Mouse (Mus musculus) lung, adult 18-20 months (tissue): ENCODE data around the gene Atp6v1c2.

Source experiments
- DNase-seq, 2 experiments: peaks; one replicate each; pipeline ENCODE4 v3.0.0; 2022; ENCODE audit warnings: mixed read lengths in 2 of 2

Atp6v1c2 gene

DNA sequence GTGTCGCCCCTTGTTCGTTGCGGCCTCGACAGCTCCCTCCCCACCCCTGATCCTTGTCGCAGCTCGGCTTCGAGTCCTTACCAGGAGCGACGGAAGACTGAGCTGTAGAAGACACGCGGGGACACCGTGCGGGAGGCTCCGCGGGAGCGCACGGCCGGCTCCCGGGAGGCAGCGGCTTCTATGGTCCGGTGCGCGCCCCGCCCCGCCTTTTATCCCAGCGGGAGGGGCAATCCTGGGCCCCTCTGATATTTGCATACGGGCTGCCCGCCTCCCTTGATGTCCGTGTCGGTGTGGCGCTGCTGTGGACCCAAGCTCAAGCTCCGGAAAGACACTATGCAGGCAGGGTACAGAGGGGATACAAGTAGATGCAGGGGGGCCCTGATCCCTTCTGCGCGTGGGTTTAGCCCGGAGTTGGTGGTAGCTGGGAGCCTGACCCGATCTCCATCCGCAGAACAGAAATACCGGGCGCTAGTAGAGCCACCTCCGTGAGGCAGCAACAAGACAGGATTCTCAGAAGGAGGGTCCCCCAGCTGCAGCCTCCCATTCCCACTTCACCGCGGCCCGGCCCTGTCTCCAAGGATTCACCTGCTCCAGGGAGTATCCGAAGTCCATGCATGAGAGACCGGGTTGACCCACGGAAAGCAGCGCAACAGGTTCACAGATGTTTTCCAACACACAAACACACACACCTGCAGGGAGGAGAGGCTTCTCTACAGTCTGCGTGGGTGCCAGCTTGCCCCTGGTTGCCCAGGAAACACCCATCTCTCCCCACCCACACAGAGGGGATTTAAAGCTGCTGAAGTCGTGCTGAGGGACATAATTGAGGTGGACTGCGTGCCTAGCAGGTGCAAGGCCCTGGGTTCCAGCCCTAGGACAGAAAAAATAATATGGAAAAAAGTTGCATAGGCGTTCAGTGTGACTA lies 4.3 kb downstream of the Atp6v1c2 start:
- peak; percentile 75 to 82 for DNase-seq

DNA sequence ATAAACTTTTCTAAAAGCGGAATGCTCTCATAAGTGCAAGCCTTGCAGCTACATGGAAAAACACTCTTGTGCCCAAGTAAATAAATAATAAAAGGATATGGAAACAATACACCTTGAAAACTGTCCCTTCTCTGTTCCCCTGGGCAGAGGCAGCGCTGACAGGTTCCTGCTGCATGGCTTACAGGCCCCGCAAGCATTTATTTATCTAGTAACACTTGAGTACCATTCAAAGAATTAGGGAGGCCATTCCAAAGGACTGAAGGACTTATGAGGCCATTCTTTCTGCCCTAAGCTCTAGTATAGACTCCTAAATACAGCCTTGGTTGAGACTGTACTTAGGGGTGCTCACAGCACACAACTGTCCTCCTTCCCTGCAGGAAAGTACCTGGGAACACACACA lies 10.7 kb downstream of the Atp6v1c2 start:
- peak; percentile 18 to 57 for DNase-seq

DNA sequence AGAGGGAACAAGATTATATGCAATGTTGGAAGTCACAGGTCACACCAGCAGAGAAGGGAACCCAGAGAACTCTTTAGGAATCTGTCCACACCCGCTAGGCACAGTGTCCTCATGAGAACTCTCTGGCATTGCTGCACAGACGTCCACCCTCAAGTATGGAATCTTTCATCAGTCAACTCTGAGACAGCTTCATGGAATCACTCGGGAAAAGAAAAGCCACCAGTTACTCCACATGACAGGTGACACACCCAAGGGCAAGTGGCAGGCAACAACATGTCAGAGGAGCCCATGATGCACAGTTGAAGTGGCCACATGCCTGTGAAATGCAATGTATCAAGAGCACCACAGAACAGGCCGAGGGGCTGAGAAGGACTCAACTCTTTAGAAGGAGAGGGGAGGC lies 11.2 kb downstream of the Atp6v1c2 start:
- peak in 1 of 2 experiments; percentile 59 for DNase-seq

DNA sequence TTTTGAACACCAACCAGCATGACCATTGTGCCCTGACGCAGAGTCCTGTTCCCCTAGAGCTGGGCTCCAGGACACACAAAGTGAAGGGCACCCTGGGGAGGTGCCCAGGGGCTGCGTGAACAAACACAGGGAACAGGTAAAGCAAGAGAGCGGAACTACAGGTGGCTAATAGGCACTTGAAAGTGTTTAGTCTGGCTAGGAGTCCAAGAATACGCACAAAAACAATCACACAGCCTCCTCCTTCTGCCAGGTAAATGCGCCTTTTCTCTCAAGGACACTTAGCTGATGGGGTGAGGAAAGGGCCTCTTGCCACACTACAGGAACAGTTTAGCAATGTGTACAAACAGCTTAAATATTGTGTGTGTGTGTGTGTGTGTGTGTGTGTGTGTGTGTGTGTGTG lies 13.1 kb downstream of the Atp6v1c2 start:
- DNase-seq, result peak; percentile 84 to 91

DNA sequence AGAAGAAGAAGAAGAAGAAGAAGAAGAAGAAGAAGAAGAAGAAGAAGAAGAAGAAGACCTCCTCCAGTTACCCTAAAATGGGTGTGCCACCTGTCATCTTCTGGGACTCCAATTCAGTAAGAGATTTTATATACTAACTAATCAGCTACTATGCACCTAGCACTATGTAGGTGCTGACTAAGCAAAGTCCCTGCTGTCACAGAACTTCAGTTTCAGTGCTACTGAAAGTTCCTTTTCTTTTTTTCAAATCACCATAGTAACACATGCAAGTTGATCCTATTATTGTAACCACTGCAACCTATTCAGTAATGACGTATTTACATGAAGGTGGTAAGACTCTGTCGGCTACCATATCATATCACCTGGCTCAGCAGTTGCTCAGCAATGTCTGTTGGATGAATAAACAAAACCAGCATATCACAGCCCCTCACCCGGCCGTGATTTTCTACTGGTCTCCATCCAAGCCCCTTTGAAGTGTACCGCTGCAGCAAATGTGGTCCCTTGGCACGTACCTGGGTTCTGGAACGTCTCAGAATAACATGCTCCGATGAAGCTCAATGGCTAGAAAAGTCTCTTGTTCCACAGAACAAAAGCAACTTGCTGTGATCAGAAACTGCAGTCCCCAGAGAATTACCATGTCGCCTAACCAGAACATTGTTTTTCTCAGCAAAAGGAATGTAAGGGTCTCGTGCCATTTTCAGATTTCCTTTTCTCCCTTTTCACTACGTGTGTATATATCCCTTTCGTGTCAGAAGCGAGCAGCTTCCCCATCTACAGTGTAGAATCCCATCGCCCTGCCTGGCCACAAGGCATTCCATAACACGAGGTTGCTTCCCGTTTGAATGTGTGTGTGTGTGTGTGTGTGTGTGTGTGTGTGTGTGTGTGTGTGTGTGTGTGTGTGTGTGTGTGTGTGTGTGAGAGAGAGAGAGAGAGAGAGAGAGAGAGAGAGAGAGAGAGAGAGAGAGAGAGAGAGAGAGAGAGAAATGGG lies 18.0 kb downstream of the Atp6v1c2 start:
- DNase-seq, result no peak

DNA sequence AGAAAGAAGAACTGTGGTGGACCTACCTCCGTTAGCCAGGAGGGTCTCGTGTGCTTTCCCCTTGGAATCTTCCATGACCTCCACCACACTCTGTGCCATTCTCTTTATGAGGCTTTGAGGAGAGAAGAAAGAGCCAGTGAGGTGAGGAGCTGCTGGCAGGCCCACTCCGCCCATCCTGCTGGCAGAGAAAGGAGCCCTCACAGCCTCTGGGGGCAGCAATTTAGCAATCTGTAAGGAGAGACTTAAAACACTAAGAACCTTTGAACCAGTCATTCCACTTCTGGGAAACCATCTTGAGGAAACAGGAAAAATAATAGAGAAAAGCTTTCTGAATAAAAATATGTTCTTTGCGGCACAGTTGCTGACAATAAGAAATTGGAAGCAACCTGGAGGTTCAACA lies 20.9 kb downstream of the Atp6v1c2 start:
- peak in 1 of 2 experiments; percentile 53 for DNase-seq

DNA sequence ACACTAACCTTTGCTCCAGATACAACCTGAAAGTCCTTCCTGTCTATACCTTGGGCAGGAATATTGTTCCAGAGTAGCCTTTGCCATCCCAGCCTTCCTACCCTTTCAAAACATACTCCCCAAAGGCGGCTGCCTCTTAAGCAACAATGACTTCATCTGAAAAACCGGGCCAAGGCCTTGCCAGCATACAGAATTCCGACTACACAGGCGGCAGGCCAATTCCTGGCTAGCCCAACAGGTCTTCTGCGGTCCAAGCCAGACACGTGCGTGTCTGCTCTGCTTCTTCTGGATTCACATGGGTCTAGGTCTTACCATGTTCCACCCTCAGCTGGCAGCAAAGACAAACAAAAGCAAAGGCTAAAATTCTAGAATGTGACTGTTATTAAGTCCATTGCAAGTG lies 23.7 kb downstream of the Atp6v1c2 start:
- DNase-seq, result peak; percentile 71 to 79

DNA sequence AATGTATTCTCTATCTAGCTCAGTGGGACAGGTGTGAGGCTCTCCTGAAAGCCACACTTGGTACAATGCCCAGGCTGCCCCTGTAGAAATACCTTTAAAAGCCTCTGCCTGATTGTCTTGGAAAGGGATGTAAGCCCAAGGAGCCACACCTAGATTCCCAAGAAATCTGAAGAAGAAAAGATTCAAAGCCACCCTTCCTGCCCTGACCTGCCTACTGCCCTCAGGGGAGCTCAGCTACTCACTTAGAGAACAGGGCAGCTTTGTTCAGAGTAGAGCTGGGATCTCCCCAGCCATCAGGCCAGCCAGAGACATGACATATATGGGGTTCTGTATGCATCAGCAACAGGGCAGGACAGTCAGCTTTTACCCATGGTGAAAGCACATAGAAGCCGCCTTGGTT lies 29.3 kb downstream of the Atp6v1c2 start:
- DNase-seq, result no peak

DNA sequence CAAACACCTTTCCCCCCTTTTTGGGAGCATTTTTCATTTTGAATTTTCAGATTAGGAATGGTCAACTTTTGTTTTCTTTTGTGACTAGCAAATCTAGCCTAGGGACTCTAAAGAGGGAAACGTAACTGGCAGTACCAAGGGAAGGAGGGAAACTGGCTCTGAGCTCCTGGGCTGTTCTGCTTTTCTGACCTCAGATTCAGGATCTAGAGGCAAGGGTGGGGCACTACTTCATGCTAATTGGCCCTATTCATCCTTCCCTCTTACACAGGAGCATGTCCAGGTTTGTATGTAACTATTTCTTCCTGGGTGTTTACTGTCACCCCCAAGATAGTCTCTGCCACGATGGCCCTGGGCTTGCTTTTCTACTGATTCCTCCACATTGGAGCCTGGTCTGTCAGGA lies 32.3 kb downstream of the Atp6v1c2 start:
- no peak for DNase-seq

DNA sequence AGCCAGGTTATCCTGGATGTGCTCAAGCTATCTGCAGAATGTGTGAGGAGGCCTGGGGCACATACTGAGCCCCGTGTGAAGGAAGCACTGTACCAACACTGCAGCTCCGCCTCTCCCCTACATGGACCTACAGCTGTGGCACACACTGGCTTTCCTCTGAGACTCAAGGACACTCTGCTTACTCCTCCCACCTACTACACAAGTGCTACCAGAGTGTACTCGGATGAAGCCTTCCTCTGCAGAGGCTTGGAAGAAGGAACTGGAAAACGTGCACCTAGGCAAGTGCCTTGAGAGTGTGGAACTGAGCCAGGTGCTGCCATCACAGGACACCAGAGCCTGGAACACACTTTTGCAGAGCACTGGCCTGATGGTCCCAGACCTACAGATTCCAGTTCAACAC lies 38.6 kb downstream of the Atp6v1c2 start:
- DNase-seq, result peak; percentile 79 to 88

DNA sequence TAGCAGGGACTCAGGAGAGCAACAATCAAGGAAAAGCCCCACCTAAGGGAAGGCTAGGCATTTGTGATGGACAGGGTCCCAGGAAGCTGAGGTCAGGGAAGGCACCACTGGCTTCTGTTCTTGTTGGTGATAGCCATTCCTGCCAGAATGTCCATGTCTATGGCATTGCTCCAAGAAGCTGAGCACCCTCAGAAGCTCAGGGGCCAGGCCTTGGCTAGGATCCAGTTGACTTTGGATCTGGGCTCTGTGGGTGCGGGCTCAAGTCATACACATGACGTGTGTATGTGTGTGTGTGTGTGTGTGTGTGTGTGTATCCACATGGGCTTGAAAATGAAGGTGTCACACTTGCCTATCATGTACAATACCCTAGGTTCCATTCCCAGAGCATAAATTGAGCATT lies 39.2 kb downstream of the Atp6v1c2 start:
- DNase-seq, result peak; percentile 64 to 76

DNA sequence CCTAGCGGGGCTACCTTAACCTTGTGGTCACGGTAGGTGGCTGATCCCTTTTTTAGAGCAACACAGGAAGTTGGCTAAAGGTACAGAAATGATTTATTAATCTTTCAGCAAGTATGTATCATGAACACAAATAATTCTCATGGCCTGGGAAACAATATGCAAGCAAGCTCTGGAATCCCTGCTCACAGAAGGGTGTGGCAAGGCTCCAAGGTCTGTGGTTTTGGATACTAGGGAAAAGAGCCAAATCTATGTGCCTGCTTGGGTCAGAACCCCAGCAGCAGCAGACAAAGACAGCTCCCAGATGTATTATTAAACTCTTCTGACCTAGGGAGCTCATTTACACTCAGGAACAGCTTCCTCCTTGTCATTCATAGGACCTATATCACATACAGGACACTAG lies 40.1 kb downstream of the Atp6v1c2 start:
- peak; percentile 46 to 50 for DNase-seq

DNA sequence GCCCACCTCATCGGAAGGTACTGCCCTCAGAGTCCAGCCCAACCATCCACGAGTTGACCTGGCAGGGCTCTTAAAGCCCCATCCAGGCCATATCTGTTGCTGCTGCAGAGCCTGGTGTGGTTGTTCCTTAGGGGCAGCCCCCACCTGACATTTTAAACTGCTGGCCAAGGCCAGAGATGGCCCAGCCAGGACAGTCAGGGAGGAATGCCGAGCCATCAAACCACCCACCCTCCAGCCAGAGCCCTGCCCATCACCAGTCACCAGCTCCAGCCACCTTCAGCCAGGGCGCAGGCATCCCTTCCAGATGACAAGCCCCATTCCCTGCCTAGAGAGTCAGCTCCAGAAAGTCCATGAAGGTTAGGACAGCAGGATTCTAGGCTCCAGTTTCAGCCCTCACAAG lies 40.7 kb downstream of the Atp6v1c2 start:
- DNase-seq, result no peak

DNA sequence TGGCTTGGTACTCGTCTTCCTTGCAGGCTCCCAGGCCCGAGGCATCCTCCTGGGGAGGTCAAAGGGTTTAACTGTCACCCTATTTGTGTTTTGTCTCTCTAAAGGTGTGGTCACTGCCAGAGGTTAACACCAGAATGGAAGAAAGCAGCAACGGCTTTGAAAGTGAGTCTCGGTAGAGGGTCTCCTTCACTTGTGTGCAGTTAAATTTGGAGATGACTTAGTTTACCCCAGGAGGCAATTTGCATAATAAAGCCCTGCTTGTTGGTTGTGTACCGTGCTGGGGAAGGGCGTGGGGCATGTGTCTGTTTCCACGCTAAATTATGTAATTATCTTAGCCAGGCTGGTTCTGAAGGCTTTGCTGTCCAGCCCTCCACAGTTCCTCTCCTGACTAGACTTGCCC lies 55.3 kb downstream of the Atp6v1c2 start:
- DNase-seq, result no peak

DNA sequence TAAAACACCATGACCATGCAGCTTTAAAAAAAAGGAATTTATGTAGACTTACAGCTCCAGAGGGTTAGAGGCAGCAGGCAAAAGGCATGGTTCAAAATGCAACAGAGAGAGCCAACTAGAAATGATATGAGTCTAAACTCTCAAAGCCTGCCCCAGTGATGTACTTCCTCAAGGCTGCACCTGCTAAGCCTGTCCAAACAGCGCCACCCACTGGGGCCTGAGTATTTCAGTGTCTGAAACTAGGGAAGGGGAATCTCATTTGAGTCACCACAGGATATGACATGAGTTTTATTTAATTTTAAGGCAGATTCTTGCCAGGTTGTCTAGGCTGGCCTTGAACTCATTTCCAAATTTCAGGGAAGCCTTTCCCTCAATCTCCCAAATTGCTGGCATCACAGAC lies 57.9 kb downstream of the Atp6v1c2 start:
- peak in 1 of 2 experiments; percentile 40 for DNase-seq

DNA sequence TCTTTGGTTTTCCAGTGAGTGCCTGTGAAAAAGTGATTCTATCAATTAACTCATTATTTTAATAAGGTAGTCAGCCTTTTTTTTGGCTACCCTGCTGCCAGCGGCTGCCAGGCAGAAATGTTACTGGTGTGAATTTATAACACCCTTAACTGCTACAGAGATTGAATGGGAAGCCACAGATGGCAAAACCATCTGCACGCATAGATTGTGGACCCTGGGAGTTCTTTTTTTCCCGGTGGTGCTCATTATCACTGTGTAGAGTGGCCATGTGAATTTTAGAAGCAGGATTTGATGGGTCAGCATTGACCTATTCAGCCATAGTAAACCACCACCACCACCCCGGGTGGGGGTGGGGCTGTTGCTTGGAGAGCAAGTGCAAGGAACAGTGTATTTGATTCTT lies 61.8 kb downstream of the Atp6v1c2 start:
- DNase-seq, result no peak

DNA sequence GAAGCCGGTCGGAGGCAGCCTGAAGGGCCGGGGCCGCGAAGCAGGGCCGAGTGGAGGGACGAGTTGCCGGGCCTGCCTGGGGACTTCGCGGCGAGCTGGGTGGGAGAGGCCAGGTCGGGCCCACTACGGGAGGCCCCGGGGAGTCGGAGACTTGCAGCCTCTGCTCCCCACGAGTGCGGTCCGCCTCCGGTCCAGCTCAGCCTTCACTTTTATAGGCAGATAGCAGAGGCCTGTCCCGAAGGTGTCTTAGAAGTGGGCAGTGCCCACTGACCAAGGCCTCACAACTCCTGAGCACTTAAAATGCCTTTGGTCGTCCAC lies 62.5 kb downstream of the Atp6v1c2 start:
- DNase-seq, result no peak

DNA sequence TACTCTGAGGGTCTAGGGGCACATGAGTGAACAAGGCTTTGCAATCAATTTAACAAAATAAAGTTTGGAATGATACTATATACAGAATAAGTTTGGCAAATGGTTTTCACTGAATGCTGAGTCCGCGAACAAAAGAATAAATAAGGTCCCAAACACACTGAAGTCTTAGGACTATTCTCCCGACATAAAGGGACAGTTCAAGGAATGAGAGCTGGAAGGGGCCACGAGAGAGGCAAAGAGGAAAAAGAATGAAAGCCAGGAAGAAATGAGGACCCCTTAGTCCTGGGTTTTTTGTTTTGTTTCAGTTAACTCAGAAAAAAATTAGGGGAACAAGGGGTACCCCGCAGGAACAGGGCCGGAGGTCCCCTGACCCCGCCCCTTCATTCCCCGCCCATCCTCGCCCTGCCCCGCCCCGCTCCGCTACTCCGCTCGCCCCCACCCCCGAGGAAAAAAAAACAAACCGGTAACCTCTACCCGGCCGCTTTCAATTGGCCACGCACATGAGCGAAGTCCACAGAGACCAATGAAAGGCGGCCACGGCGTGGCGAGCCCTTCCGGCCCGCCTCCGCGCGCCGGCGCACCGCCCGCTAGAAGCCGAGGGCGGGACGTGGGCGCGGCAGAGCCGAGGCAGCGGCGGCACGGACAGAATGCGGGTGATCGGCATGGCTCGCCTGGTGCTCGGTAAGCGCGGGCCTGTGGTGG lies 63.0 kb downstream of the Atp6v1c2 start, which contains the start of gene Pdia6:
TSS of gene Pdia6 (plus strand) at position 575 of the 702 bp plus-strand sequence.
- peak; percentile 91 to 92 for DNase-seq

DNA sequence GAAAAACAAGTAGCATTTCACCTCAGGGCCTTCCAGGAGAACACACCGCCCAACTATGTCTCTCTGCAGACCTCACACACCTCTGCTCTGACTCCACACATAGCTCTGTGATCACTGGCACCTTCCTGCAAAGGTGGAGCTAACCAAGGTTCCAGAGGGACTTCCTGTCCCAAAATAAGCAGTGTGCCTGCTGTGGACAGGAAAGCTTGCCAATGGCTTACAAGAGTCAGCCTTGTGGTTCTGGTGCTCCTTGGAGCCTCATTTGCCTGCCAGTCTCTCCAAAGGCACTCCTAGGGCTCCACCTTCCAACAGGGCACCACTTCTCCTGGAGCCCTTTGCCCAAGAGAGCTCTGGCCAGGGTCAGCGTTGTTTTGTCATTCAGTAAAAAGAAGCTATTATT lies 64.3 kb downstream of the Atp6v1c2 start:
- DNase-seq, result no peak

DNA sequence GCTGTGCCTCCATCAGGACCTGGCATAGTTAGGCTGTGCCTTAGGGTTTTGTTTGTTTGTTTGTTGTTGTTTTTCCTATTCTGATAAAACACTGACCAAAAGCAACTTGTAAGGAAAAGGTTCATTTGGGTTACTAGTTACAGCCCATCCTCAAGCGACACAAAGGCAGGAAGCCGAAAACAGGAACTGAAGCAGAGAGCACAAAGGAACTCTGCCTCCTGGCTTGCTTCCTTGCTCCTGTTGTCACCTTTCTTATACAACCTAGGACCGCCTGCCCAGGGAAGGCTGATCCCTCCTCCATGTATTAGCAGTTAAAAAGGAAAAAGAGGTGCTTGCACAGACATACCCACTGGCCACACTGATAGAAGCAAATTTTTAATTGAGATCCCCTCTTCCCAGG lies 65.3 kb downstream of the Atp6v1c2 start:
- DNase-seq, result no peak

DNA sequence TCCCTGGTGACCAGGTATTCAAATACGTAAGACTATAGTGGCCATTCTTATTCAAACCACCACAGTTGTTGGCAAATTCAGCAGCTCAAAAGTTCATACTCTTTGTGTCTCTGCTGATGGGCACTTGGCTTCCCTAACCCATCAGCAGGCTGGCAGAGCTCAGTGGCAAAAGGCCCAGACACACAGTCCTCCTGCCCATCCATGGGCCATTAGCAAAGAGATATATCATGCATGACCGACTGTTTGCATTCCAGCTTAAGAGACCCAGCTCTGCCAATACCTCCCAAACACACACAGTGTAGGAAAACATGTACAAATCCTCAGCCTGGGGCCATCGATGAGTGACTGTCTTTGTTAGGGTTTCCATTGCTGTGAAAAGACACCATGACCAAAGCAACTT lies 68.2 kb downstream of the Atp6v1c2 start:
- DNase-seq, result no peak

DNA sequence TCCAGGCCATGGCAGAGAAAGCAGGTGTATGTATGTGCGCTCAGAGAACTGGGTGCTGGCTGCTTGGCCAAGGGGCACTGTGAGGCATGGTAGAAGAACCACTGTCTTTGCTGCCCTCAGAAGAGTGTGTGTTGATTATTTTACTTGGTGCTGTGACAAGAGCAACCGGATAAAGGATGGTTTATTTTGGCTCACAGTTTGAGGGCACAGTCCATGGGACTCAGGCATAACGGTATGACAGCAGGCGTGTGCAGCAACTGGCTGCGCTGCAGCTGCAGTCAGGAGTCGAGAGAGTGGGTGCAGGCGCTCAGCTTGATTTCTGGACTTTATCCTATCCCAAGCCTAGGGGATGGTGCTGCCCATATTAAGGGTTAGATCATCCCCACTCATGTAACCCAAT lies 70.7 kb downstream of the Atp6v1c2 start:
- DNase-seq, result peak in 1 of 2 experiments; percentile 26

DNA sequence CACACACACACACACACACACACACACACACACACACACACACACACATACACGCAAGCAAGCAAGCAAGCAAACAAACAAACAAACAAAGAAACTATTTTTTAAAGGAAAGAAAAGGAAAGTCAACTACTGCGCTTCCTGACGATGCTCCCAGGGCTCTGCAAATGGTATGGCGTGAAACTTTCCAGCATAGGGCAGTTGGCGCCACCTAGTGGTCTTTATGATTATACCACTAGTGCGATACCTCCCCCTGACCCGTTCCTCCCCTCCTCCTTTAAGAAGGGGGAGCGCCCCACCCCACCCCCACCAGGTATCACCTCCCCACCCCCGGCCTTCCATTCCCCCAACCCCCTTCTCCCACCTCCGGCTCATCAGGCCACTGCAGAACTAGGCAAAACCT lies 72.3 kb downstream of the Atp6v1c2 start:
- peak; percentile 23 to 44 for DNase-seq
